Mouse (Mus musculus) embryonic facial prominence, embryonic 14.5 days (tissue): ENCODE data around the gene Lamc2. TPM values are rescaled to one million over a fixed set of nuclear protein-coding genes. Genes with fewer than 3 reads are reported as not detected.
"Not testable (repeated sequence)": the region's sequence is repeated elsewhere in the genome, so short reads cannot be mapped to it uniquely, and the experiment has no call there.

Experiments
- ATAC-seq: fragments of 200-750 bp; cut with Nextera tagmentation; 2 replicates; pipeline ENCODE4 v1.8.0; 2017; ENCODE audit warnings: low read depth, moderate number of reproducible peaks, moderate TSS enrichment
- DNase-seq: peaks from one replicate; pipeline ENCODE4 v3.0.0-alpha.2; 2015; ENCODE audit warnings: low spot score
- H3K27ac ChIP-seq: fragments of 300-500 bp; sonication (generic); replicated peaks from 2 replicates; pipeline ENCODE4 v1.5.1; 2014; ENCODE audit warnings: low read depth, mild to moderate bottlenecking, low read length, moderate library complexity
- H3K27me3 ChIP-seq: fragments of 300-500 bp; sonication (generic); replicated peaks from 2 replicates; pipeline ENCODE4 v1.6.1; 2014; ENCODE audit warnings: low read length; ENCODE audit not compliant: control insufficient read depth, insufficient read depth
- H3K36me3 ChIP-seq: fragments of 300-500 bp; sonication (generic); 2 replicates; pipeline ENCODE4 v1.6.1; 2014; ENCODE audit warnings: low read length, mixed read lengths; ENCODE audit not compliant: control insufficient read depth, insufficient read depth
- H3K4me1 ChIP-seq: fragments of 300-500 bp; sonication (generic); 2 replicates; pipeline ENCODE4 v1.6.1; 2014; ENCODE audit warnings: antibody characterized with exemption, low read length; ENCODE audit not compliant: control insufficient read depth, insufficient read depth
- H3K4me2 ChIP-seq: fragments of 300-500 bp; sonication (generic); 2 replicates; pipeline ENCODE4 v1.6.1; 2014; ENCODE audit warnings: low read depth, mild to moderate bottlenecking, low read length, moderate library complexity, mixed read lengths
- H3K4me3 ChIP-seq: fragments of 300-500 bp; sonication (generic); 2 replicates; pipeline ENCODE4 v1.5.1; 2014; ENCODE audit warnings: low read depth, mild to moderate bottlenecking, low read length
- H3K9ac ChIP-seq: fragments of 300-500 bp; sonication (generic); 2 replicates; pipeline ENCODE4 v1.6.1; 2014; ENCODE audit warnings: low read depth, mild to moderate bottlenecking, low read length, moderate library complexity, mixed read lengths
- H3K9me3 ChIP-seq: fragments of 300-500 bp; sonication (generic); 2 replicates; pipeline ENCODE4 v1.6.1; 2016; ENCODE audit warnings: low read length; ENCODE audit not compliant: control insufficient read depth
- WGBS: fragments of 180-500 bp; shearing (Covaris S2); extraction: QIAGEN DNeasy Blood & Tissue Kit; methylation state at CpG from one replicate; pipeline ENCODE4 v1.1.7; 2014; 5-methylcytosine and 5-hydroxymethylcytosine counted together
- polyA plus RNA-seq: library from polyadenylated mRNA; unstranded; fragments of >200 nt; fragmentation: Nextera tagmentation; extraction: Ambion mirVana; gene quantifications from 2 replicates; pipeline ENCODE4 v1.2.1, GENCODE M21; 2014

The Lamc2 gene
- polyA plus RNA-seq, 1 experiment from 2014 or later, result 12.4 TPM

DNA sequence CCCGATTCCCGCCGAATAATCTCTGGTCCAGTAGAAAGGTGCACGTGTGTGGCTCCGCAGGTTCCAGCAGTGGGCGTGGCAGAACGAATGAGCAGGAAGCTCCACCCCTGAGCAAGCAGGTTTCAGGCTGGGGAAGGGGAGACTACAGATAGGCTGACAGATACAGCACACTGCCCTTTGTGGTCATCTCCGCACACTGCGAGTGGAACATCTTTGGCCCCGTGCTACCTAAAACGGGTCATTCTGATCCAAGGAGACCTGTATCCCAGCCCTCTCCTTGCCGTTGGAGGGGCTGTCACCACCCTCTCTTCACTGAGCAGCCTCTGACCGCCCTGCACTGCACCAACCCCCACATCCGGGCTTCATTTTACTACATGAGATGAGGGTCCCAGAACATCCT lies 103.0 kb downstream of the Lamc2 start:
- not testable (repeated sequence) for H3K4me3 ChIP-seq, DNase-seq, H3K4me1 ChIP-seq, H3K27me3 ChIP-seq, H3K27ac ChIP-seq, H3K9me3 ChIP-seq, H3K4me2 ChIP-seq, H3K36me3 ChIP-seq, H3K9ac ChIP-seq, ATAC-seq
- 83% methylated on average over 7 of the region's 14 CpGs for WGBS

DNA sequence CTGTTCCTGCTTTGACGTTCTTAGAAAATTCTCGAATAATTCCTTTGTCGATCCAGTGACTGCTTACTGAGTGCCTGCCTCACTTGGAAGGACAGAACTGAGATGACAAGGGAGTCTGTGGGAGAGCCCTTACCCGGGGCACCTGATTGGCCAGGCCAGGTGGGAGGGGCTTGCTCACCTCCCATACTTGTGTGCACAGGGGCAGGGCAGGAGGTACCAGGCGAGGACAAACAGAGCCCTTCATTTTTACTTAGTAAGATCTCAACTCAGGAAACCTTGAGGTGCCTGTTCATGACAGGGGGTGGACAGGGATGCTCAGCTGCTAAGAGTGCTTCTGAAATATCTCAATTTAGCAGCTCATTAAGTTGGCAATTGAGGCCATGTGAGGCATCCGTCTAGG lies 110.3 kb downstream of the Lamc2 start:
- DNase-seq (no peak), ATAC-seq (no peak)
- H3K4me2 ChIP-seq, result no peak overlapping the region
- H3K4me3 ChIP-seq, result no peak overlapping the region
- 48% methylated on average over 6 of the region's 6 CpGs for WGBS
- H3K4me1 ChIP-seq, result peaks cover 14% of the 10 kb centered on the region; the same call in 1 of the 2 replicates
- H3K9ac ChIP-seq, result no peak overlapping the region
- no peak overlapping the region for H3K27ac ChIP-seq
- H3K9me3 ChIP-seq, result no peaks in the 10 kb centered on the region
- H3K36me3 ChIP-seq, result no peaks in the 10 kb centered on the region
- peaks cover 20% of the 10 kb centered on the region for H3K27me3 ChIP-seq

DNA sequence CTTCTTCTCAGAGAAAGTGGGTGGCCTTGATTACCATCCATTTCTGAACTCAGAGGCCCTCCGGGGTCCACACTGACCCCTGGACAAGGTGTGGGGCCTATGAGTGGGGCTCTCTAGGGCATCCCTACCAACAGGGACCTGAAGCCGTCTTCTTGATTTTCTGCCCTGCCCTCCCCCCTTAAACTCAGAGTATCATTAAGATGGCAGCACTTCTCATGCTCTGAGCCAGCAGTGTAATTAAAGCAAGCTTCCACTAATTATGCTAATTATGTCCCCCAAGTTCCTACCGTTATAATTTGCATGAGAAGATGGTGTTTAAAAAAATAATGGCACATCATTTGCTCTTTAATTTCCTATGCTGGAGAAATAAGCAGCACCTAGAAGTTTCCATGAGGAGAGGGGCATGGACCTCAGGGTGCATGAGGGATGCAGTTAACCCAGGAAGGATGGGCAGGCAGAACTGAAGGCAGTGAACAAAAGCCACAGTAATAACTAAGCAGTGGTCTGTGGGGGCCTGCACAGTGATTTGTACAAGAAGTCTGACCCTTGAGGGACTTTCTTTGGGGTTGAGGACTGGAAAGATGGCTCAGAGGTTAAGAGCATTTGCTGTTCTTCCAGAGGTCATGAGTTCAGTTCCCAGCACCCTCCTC lies 111.0 kb downstream of the Lamc2 start:
- DNase-seq (no peak), ATAC-seq (no peak)
- Histone ChIP-seq H3K27ac (no peak overlapping the region), H3K4me3 (no peak overlapping the region), H3K4me1 (peaks cover 14% of the 10 kb centered on the region; the same call in 1 of the 2 replicates), H3K9ac (no peak overlapping the region), H3K36me3 (no peaks in the 10 kb centered on the region), H3K27me3 (peaks cover 20% of the 10 kb centered on the region), H3K9me3 (no peaks in the 10 kb centered on the region), H3K4me2 (no peak overlapping the region)
- WGBS, result 67% methylated on average over 3 of the region's 3 CpGs

DNA sequence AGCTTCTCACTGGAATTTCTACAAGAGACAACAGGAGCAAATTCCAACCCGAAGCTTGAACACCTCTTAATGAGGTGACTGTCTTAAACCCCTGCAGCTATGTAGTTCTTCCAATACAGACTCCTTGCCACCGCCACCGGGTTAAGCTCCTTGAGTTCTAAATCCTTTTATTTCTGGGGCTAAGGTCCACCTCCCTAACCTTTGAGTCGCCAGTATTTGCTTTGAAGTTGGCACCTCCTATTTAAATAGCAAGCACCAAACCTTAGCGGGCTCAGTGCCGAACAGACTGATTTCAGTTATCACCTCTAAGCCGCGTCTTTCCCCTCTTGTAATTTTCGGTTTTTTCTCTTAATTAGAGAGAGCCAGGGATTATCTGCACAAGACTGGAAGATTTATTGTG lies 112.8 kb downstream of the Lamc2 start:
- Histone ChIP-seq H3K36me3 (no peaks in the 10 kb centered on the region), H3K9ac (no peak overlapping the region), H3K4me1 (peaks cover 14% of the 10 kb centered on the region; the same call in 1 of the 2 replicates), H3K27me3 (peaks cover 20% of the 10 kb centered on the region), H3K4me3 (no peak overlapping the region), H3K4me2 (no peak overlapping the region), H3K9me3 (no peaks in the 10 kb centered on the region), H3K27ac (no peak overlapping the region)
- no peak for DNase-seq
- WGBS, result 13% methylated on average over 9 of the region's 9 CpGs
- ATAC-seq, result no peak

Other genes starting within 250 kb of the Lamc2 start
- 3.7 and 5.3 TPM in 2 replicates for gene Nmnat2, start 231.5 kb downstream of the Lamc2 start, polyA plus RNA-seq
- gene Lamc1, start 146.3 kb upstream of the Lamc2 start, polyA plus RNA-seq, result 87.8 and 98.5 TPM in 2 replicates
- gene Shcbp1l, start 238.7 kb upstream of the Lamc2 start, polyA plus RNA-seq, result 0.21 and 0.67 TPM in 2 replicates